Mouse (Mus musculus): ENCODE results near the gene Fam160a1. TPM values are rescaled to one million over a fixed set of nuclear protein-coding genes. Genes with fewer than 3 reads are reported as not detected.
A peak's percentile ranks its signal among the peaks of the same experiment; 100 is the strongest.

The Fam160a1 gene
- polyA plus RNA-seq, 1 experiment from 2014 or later, result 3.8 TPM

DNA sequence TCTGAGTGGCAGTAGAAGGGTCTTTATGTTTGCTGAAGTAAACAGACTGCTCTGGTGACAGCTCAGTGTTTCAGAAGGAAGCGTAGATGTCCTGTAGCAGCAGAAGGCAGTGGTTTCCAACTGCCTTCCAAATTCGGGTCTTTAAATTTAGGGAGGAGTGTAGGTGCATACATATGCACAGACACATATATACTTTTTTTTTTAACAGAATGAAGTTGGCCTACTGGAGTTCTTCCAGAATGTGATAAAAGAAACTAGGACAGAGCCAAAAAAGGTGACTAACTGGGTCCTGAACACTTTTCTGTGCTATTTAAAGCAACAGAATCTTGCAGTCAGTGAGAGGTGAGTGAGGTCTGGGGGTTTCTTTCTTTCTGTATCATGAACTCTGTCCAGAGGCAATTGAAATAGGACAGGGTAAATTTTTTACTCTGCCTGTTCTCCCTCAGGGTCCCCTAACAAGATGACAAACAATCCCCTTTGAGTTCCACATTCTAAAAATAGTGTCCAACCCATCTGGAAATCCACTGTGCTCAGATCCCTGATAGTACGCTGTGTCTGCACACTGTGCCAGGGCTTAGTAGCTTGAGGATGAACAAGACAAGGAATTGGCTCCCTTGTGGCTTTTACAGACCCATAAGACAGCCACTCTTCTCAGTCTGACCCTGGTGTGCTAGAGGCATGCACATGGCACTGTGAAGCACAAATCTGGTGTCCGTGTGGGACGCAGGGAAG, 180.2 kb downstream of the Fam160a1 start:
- Histone ChIP-seq H3K4me1 (ENCODE audit: control insufficient read depth, insufficient read depth, low read length) (0 out of 2 replicates have a peak, but pooled peaks cover 5% of the 10 kb centered on the region), H3K4me3 (ENCODE audit: low read length) (no peak overlapping the region), H3K4me2 (ENCODE audit: low read depth, low read length) (no peak overlapping the region), H3K9ac (ENCODE audit: low read depth, low read length) (no peak overlapping the region), H3K36me3 (ENCODE audit: control insufficient read depth, insufficient read depth, low read length) (no peaks in the 10 kb centered on the region), H3K27ac (ENCODE audit: low read length) (no peak overlapping the region), H3K9me3 (ENCODE audit: control insufficient read depth, low read length) (no peaks in the 10 kb centered on the region), H3K27me3 (replicated peaks; ENCODE audit: control insufficient read depth, insufficient read depth, low read length) (no peaks in the 10 kb centered on the region)
- no peak for ATAC-seq
- 79% methylated on average over 5 of the region's 5 CpGs for WGBS

DNA sequence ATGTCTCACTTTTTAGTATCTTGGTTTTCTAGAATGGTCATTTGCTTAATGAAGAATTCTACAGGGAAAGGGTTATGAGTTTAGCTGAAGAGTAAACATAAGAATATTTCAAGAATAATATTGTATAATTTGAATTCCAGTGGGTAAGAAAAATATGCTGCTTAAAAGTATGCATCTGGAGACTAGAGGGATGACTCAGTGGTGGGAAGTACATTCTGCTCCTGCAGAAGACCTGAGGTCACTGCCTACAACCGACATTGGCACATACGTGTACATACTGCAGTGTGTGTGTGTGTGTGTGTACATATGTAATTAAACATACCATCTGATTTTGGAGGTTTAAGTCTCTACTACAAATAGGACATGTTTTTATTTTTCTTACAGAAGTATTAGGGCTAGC, 181.5 kb downstream of the Fam160a1 start:
- H3K36me3 ChIP-seq (ENCODE audit: control insufficient read depth, insufficient read depth, low read length), result no peaks in the 10 kb centered on the region
- WGBS, result 72% methylated on average over 2 of the region's 2 CpGs
- H3K4me1 ChIP-seq (ENCODE audit: control insufficient read depth, insufficient read depth, low read length), result 0 out of 2 replicates have a peak, but pooled peaks cover 5% of the 10 kb centered on the region
- no peak overlapping the region for H3K4me3 ChIP-seq (ENCODE audit: low read length)
- H3K4me2 ChIP-seq (ENCODE audit: low read depth, low read length), result no peak overlapping the region
- H3K27ac ChIP-seq (ENCODE audit: low read length), result no peak overlapping the region
- H3K27me3 ChIP-seq (replicated peaks; ENCODE audit: control insufficient read depth, insufficient read depth, low read length), result no peaks in the 10 kb centered on the region
- no peak overlapping the region for H3K9ac ChIP-seq (ENCODE audit: low read depth, low read length)
- no peak for ATAC-seq
- H3K9me3 ChIP-seq (ENCODE audit: control insufficient read depth, low read length), result no peaks in the 10 kb centered on the region

- H3K4me1 ChIP-seq (ENCODE audit: control insufficient read depth, insufficient read depth, low read length), result 0 out of 2 replicates have a peak, but pooled peaks cover 5% of the 10 kb centered on the region
- 52% methylated on average over 2 of the region's 2 CpGs for WGBS
- no peaks in the 10 kb centered on the region for H3K9me3 ChIP-seq (ENCODE audit: control insufficient read depth, low read length)
- H3K9ac ChIP-seq (ENCODE audit: low read depth, low read length), result no peak overlapping the region
- 0 out of 2 replicates have a peak overlapping the region, but pooled peaks have one; percentile 4 for H3K27ac ChIP-seq (ENCODE audit: low read length)
- H3K36me3 ChIP-seq (ENCODE audit: control insufficient read depth, insufficient read depth, low read length), result no peaks in the 10 kb centered on the region
- H3K27me3 ChIP-seq (replicated peaks; ENCODE audit: control insufficient read depth, insufficient read depth, low read length), result no peaks in the 10 kb centered on the region
- ATAC-seq, result no peak
- H3K4me3 ChIP-seq (ENCODE audit: low read length), result no peak overlapping the region
- H3K4me2 ChIP-seq (ENCODE audit: low read depth, low read length), result no peak overlapping the region
Observed at GRCm38 (mm10) chr3:85635126-85635419, 182.0 kb downstream of the Fam160a1 start.

GRCm38 (mm10) chr3:85634389-85635125, 182.5 kb downstream of the Fam160a1 start:
- Histone ChIP-seq H3K9me3 (ENCODE audit: control insufficient read depth, low read length) (no peaks in the 10 kb centered on the region), H3K27ac (ENCODE audit: low read length) (no peak overlapping the region), H3K9ac (ENCODE audit: low read depth, low read length) (no peak overlapping the region), H3K36me3 (ENCODE audit: control insufficient read depth, insufficient read depth, low read length) (no peaks in the 10 kb centered on the region), H3K4me2 (ENCODE audit: low read depth, low read length) (no peak overlapping the region), H3K4me3 (ENCODE audit: low read length) (no peak overlapping the region), H3K27me3 (replicated peaks; ENCODE audit: control insufficient read depth, insufficient read depth, low read length) (no peaks in the 10 kb centered on the region), H3K4me1 (ENCODE audit: control insufficient read depth, insufficient read depth, low read length) (0 out of 2 replicates have a peak, but pooled peaks cover 5% of the 10 kb centered on the region)
- ATAC-seq, result no peak
- 73% methylated on average over 8 of the region's 8 CpGs for WGBS

DNA sequence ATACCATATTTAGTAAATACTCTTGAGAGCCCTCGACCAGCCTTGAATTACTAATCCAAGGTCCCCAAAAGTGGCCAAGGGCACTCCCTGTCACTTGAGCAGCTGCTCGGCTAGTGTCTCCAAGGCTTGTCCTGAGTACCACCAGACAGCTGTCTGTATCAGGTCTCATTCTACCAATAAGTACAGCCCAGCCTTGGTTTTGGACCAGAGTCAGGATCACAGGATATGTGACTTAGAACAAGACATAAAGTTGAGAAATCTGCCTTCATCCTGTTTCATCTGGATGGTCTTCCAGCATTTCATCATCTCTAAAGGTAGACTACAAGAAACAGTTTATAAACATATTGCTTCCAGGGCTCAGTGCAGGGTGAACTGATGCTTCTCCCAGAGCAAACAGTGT, 183.4 kb downstream of the Fam160a1 start:
- no peaks in the 10 kb centered on the region for H3K9me3 ChIP-seq (ENCODE audit: control insufficient read depth, low read length)
- no peak overlapping the region for H3K4me3 ChIP-seq (ENCODE audit: low read length)
- H3K9ac ChIP-seq (ENCODE audit: low read depth, low read length), result no peak overlapping the region
- no peak for ATAC-seq
- 74% methylated on average over 2 of the region's 2 CpGs for WGBS
- H3K4me2 ChIP-seq (ENCODE audit: low read depth, low read length), result no peak overlapping the region
- H3K36me3 ChIP-seq (ENCODE audit: control insufficient read depth, insufficient read depth, low read length), result no peaks in the 10 kb centered on the region
- no peak overlapping the region for H3K27ac ChIP-seq (ENCODE audit: low read length)
- no peaks in the 10 kb centered on the region for H3K27me3 ChIP-seq (replicated peaks; ENCODE audit: control insufficient read depth, insufficient read depth, low read length)
- 0 out of 2 replicates have a peak, but pooled peaks cover 5% of the 10 kb centered on the region for H3K4me1 ChIP-seq (ENCODE audit: control insufficient read depth, insufficient read depth, low read length)

DNA sequence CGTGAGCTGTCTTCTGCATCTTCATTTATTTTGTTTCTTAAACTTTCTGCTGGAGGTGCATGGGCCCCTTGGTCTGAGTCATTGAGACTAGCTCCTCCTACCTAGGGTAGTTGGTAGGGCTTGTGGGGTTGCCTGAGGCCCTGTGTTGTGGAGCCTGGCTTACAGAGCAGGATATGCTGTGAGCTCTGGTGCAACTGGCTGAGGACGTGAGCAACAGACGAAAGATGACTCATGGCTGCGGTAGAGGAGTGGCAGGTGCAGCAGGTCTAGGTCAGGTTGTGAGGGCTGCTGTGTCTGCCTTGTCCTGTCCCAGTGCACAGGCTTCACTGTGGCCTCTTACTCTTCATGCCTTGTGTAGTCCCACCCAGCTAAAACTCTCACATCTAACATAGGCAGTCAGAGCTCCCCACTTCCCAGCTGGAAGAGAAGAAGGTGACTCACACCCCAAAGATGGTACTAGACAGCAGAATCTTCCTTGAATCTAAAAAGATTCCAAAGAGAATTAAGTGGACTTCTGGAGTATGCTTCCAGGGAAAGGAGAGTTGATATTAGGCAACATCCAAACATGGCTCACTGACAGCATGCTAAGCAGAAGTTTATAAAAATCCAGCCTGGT, 187.1 kb downstream of the Fam160a1 start:
- no peak overlapping the region for H3K9ac ChIP-seq (ENCODE audit: low read depth, low read length)
- no peak overlapping the region for H3K27ac ChIP-seq (ENCODE audit: low read length)
- no peak overlapping the region for H3K4me3 ChIP-seq (ENCODE audit: low read length)
- 86% methylated on average over 4 of the region's 4 CpGs for WGBS
- H3K27me3 ChIP-seq (replicated peaks; ENCODE audit: control insufficient read depth, insufficient read depth, low read length), result no peaks in the 10 kb centered on the region
- 0 out of 2 replicates have a peak, but pooled peaks cover 2% of the 10 kb centered on the region for H3K4me1 ChIP-seq (ENCODE audit: control insufficient read depth, insufficient read depth, low read length)
- H3K4me2 ChIP-seq (ENCODE audit: low read depth, low read length), result no peak overlapping the region
- no peak for ATAC-seq
- no peaks in the 10 kb centered on the region for H3K9me3 ChIP-seq (ENCODE audit: control insufficient read depth, low read length)
- H3K36me3 ChIP-seq (ENCODE audit: control insufficient read depth, insufficient read depth, low read length), result no peaks in the 10 kb centered on the region

DNA sequence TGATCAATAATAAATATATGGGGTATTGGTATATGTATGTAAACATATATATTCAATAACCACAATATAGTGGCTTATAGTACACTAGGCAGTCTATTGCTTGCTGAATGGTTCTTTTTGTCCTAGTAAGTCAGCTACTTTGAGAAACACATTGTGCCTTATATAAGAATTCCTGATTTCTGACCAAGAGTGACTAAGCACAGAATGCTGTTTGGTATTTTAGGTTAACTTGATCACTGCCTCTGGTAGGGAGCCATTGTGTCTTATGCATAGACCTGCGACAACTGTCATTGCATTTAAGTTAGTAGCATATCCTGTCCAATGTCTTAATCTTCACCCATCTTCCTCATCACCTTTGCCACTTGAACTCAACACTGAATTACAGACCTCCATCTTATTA, 197.3 kb downstream of the Fam160a1 start:
- H3K4me1 ChIP-seq (ENCODE audit: control insufficient read depth, insufficient read depth, low read length), result no peaks in the 10 kb centered on the region
- no peaks in the 10 kb centered on the region for H3K36me3 ChIP-seq (ENCODE audit: control insufficient read depth, insufficient read depth, low read length)
- no peaks in the 10 kb centered on the region for H3K9me3 ChIP-seq (ENCODE audit: control insufficient read depth, low read length)
- ATAC-seq, result no peak
- no peak overlapping the region for H3K4me3 ChIP-seq (ENCODE audit: low read length)
- no peaks in the 10 kb centered on the region for H3K27me3 ChIP-seq (replicated peaks; ENCODE audit: control insufficient read depth, insufficient read depth, low read length)
- H3K4me2 ChIP-seq (ENCODE audit: low read depth, low read length), result no peak overlapping the region
- 94% methylated on average over 1 of the region's 1 CpGs for WGBS
- no peak overlapping the region for H3K27ac ChIP-seq (ENCODE audit: low read length)
- no peak overlapping the region for H3K9ac ChIP-seq (ENCODE audit: low read depth, low read length)

- Histone ChIP-seq H3K27me3 (replicated peaks; ENCODE audit: control insufficient read depth, insufficient read depth, low read length) (no peaks in the 10 kb centered on the region), H3K4me3 (ENCODE audit: low read length) (no peak overlapping the region), H3K36me3 (ENCODE audit: control insufficient read depth, insufficient read depth, low read length) (no peaks in the 10 kb centered on the region), H3K4me2 (ENCODE audit: low read depth, low read length) (no peak overlapping the region), H3K9ac (ENCODE audit: low read depth, low read length) (no peak overlapping the region), H3K9me3 (ENCODE audit: control insufficient read depth, low read length) (no peaks in the 10 kb centered on the region), H3K27ac (ENCODE audit: low read length) (no peak overlapping the region), H3K4me1 (ENCODE audit: control insufficient read depth, insufficient read depth, low read length) (no peaks in the 10 kb centered on the region)
- WGBS, result 91% methylated on average over 5 of the region's 5 CpGs
- ATAC-seq, result no peak
Observed at GRCm38 (mm10) chr3:85619345-85619744, 197.7 kb downstream of the Fam160a1 start.

DNA sequence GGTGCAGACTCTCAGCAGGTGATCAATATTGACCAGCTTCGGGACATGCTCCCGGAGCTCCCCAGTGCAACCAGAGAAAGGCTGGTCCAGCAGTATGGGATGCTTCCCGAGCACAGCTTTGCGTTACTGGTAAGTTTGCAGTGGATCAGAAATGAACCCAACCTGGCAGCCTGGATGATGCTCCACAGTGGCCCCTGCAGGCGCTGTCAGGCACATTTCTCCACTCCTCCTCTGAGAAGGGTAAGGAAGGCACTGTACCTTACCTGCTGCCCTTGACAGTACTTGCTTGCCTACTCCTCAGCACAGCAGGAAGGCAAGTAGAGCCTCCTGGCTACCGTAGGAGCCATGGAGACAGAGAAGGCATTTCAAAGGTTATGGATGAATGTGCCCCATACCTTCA, 198.2 kb downstream of the Fam160a1 start:
- 82% methylated on average over 6 of the region's 6 CpGs for WGBS
- H3K9me3 ChIP-seq (ENCODE audit: control insufficient read depth, low read length), result no peaks in the 10 kb centered on the region
- no peaks in the 10 kb centered on the region for H3K36me3 ChIP-seq (ENCODE audit: control insufficient read depth, insufficient read depth, low read length)
- ATAC-seq, result no peak
- no peak overlapping the region for H3K4me2 ChIP-seq (ENCODE audit: low read depth, low read length)
- H3K4me3 ChIP-seq (ENCODE audit: low read length), result no peak overlapping the region
- H3K27me3 ChIP-seq (replicated peaks; ENCODE audit: control insufficient read depth, insufficient read depth, low read length), result no peaks in the 10 kb centered on the region
- no peak overlapping the region for H3K9ac ChIP-seq (ENCODE audit: low read depth, low read length)
- no peaks in the 10 kb centered on the region for H3K4me1 ChIP-seq (ENCODE audit: control insufficient read depth, insufficient read depth, low read length)
- H3K27ac ChIP-seq (ENCODE audit: low read length), result no peak overlapping the region

All from intestine, embryonic 16.5 days (tissue).